Mouse (Mus musculus): Measurements from ENCODE around the gene Cnot1.

Gene Cnot1

DNA sequence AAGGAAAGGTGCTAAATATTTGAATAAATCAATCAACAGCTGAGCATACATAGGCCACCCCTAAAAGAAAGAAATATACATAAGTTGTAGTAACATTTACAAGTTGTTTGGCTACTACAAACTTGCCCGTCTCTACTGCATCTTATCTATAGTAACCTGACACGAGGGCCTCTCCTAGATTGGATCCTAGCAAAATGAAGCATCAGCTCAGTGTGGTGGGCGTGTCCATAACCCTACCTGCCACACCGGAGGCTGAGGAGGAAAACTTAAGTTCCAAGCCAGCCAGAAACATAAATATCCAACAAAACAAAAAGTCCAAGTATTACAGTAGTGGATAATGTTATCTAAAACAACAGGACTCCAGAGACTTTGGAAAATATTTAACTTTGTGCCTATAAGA is 79.6 kb downstream of the Cnot1 start:
- DNase-seq, result no peak

DNA sequence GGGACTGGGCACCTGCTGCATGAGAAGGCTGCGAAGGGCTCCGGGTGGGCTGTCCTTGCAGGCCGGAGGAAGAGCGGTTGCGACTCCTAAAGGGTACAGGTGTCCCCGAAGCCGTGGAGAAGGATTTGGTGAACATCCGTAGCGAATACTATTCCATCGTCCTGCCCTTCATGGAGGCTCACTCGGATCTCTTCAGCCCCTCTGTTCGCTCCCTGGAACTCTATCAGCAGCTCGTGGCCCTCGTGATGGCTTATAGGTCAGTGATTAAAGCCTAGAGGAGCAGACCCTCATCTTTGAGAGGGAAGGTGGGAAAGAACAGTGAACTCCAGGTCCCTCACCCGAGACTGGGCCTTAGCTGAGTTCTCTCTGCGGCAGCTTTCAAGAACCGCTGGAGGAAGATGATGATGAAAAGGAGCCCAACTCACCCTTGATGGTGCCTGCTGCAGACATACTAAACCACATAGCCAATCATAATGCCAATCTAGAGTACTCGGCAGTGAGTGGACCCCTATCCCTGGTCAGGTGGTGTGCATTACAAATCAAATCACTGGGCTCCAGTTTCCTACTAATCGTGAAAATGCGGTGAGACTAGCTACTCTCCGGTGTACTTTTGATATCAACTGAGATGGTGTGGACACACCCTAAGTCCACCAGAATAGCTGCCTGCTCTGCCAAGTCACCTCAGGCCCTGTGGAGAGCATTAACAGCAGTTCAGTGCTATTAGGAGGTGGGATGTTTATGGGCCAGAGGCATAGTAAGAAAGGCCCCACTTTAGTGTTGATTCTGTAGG is 90.5 kb downstream of the Cnot1 start:
- no peak for DNase-seq

DNA sequence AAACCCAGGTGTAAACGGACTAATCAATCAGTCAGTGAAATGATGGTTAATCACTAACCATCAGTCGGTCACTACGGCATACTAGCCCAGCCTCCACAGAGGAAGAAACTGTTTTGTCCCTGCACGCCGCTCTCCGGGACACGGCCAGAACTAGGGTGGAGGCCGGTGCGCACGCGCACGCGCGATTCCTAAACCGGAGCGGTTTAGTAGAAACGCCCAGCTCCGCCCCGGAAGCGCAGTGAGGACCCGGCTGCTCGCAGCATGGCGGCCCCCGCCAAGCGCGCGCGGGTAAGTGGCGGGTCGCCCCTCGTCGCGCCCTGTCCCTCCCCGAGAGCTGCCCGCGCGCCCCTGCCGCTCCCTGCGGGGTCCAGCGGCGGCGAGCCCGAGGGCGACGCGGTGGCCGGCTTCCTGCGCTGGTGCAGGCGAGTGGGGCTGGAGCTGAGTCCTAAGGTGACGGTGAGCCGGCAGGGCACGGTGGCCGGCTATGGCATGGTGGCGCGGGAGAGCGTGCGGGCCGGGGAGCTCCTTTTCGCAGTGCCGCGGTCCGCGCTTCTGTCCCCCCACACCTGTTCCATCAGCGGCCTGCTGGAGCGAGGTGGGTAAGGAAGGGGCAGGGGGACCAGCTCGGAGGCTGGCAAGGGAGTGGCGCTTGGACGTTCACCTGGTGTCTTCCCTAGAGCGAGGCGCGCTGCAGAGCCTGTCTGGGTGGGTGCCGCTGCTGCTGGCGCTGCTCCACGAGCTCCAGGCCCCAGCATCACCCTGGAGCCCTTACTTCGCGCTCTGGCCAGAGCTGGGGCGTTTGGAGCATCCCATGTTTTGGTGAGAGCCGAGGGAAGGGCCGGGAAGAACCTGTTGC is 91.4 kb downstream of the Cnot1 start, which contains the start of gene Setd6:
Setd6 (plus strand) TSS at position 206 of the 856 bp plus-strand sequence.
- DNase-seq, result peak; percentile 91 to 94

DNA sequence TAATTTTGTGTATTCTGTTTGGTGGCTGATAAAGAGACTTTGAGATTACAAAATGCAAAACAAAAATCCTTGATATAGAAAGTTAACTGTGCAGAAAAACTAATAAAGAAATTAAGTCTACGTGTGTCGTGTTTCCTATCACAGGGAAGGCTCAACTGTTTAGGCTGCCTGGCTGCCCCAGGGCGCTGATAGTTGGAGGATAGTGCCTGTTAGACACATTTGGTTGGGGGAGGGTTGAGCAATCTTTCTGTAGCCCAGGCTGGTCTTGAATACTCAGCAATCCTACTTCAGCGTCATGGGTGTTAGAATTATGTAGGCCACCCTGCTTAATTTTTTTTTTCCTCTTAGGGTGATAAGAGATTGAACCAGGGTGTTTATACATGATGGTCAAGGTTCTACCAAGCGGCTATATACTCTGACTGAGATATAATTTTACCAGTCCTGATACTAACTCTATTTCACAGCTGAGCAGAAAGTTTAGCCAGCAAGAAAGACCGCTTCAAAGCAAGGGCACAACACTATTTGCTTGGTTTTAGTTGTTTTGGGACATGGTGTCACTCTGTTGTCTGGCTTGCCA is 92.3 kb downstream of the Cnot1 start:
- no peak for DNase-seq

DNA sequence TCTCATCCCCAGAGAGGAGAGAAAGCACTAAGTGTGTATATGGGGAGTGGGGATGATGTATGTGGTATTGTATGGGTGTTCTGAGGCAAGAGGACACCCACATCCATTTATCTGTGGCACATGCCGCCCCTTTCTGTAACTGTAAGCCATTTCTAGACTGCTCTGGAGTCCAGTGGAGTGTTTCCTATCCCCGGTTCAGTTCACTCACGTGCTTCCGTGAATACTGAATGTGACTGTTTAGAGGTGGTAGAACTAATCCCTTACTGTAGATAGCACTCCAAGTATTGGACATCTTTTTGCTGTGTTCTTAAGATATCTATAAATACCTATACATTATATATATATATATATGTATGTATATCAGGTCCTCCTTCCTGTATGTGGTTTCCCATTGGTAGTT is 92.9 kb downstream of the Cnot1 start:
- no peak for DNase-seq

DNA sequence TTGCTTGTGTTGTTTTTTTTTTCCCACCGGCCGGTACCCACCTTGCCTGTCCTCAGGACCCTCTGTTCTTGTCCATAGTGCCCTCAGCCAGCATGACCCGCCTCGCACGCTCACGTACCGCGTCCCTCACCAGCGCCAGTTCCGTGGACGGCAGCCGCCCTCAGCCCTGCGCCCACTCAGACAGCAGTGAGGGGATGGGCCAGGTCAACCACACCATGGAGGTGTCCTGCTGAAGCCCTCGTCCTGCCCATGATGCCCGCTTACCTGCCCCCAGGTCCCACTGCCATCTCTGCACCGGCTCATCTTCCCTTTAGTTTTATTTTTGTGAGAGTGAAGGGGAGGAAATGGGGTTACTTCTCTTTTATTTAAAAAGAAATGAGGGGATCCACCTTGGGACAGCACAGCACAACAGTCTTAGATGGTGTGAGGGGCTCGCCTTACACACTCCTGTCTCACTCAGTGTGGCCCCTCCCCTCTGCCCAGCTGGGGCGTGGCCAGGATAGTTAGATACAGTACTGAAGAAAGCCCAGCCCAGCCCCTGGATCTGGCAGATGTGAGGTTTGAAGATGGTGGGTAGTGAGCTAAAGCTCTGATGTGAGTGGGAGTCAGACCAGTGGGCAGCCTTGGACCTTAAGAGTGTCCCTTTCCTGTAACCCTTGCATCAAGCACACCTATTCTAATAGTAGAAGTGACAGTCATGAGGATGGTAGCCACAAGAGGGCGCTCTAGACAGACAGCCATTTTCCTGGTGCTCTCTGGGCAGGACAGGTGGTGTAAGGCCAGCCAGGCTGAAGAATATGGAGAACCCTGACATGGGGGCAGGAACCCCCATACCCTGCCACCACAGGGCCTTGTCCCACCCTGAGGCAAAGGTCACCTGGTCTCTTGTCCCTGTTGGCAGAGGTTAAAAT is 93.9 kb downstream of the Cnot1 start:
- DNase-seq, result peak; percentile 72 to 88

DNA sequence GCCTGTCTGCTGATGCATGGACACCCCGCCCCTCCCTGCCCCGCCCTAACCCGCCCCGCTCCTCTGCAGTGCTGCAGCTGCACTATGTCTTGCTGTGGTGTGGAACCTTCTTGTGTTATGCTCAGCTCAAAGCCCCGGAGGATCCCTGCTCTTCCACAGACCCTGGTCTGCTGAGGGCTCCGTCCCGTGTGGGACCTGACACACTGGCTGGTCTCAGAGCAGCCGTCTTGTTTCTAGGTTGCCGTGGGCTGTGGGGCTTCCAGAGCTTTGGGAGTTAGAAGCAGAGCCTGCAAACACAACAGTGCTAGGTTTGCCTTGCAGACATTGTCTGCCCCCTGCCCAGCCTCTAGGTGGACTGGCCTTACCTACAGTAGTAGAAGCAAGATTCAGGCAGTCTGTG is 94.9 kb downstream of the Cnot1 start:
- no peak for DNase-seq

DNA sequence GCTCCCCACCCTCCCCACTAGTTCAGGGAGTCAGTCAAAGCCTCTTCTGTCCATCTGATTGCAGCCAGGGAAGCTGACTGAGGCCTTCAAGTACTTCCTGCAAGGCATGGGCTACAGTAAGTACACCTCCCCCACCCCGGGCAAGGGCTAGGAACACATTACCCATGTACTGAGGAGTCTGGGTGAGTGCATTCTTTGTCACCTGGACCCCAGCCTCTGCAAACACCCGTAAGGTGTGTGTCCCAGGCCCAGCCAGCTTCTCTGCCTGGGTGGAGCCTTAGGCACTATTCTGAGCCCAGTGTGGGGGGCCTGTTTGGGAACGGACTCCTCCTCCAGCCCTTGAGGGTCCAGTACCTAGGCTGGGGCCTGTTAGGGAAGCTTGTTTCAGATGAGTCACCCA is 96.2 kb downstream of the Cnot1 start:
- no peak for DNase-seq

DNA sequence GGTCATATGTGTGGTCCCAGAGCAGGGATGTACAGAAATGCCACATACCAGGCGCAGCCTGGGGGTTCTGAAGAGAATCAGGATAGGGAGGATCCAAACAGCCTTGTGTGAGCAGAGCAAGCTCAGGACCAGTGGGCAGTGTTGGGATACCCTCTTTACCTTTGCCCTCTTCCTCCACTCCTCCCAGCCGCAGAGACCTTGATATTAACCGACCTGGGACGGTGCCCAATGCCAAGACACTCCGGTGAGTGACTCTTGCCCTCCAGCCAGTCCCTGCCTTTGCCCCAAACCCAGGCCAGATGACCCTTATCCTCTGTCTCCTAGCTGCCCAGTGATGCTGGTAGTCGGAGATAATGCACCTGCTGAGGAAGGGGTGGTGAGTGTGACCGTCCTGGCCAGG is 97.7 kb downstream of the Cnot1 start:
- DNase-seq, result peak; percentile 58 to 72

DNA sequence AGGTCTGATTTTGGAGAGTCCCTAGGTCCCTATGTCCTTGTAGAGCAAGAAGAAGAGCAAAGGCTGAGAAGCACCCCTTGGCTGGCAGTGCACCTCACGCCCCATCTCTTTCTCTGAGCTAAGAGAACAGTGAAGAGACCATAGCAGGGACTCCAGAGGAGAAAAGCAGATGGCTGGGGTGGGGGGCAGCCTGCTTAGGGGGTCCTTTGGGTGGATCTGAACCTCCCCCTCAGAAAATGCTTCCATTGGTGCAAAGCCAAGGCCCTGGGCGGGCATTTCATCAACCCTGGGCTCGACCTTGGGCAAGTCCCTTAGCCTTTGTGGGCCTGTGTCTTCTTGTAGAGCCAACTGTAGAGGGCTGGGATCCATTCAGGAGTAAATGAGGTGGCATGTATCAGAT is 102.7 kb downstream of the Cnot1 start:
- DNase-seq, result no peak

DNA sequence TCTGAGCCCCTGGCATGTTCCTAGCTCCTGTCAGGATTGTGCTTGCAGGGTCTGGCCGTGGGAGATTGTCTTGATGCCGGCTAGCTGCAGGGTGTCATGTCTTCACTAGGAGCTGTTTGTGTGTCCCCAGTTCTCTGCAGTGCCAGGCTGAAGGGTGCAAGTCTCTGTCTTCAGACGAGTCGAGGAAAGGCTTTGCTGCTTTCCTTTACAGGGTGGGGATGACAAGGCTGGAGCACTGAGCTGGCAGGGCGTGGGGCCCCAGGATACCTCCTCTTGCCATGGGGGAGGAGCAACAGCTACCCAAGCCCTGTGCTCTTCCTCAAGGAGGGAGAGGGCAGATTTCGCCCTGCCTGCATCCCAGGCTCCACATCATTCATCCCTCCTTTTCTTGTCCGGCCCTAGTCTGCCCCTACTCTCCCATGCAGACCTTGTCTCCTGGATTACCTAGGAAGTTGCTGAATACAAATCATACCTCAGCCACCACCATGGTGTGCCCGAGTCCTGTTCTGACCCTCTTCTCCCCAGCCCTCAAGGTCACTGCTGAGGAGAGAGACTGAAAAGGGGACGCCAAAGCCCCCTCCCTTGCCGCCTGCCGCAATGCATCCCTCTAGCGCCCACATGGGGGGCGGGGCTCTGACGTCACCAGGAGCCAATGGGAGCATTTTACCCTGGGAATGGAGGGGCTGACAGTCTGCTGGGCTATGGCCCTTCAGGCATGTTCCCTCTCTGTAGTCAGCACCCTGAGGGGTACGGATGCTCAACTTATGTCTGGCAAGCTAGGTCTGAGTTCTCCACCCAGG is 103.6 kb downstream of the Cnot1 start:
- DNase-seq, result peak in 1 of 2 experiments; percentile 36

DNA sequence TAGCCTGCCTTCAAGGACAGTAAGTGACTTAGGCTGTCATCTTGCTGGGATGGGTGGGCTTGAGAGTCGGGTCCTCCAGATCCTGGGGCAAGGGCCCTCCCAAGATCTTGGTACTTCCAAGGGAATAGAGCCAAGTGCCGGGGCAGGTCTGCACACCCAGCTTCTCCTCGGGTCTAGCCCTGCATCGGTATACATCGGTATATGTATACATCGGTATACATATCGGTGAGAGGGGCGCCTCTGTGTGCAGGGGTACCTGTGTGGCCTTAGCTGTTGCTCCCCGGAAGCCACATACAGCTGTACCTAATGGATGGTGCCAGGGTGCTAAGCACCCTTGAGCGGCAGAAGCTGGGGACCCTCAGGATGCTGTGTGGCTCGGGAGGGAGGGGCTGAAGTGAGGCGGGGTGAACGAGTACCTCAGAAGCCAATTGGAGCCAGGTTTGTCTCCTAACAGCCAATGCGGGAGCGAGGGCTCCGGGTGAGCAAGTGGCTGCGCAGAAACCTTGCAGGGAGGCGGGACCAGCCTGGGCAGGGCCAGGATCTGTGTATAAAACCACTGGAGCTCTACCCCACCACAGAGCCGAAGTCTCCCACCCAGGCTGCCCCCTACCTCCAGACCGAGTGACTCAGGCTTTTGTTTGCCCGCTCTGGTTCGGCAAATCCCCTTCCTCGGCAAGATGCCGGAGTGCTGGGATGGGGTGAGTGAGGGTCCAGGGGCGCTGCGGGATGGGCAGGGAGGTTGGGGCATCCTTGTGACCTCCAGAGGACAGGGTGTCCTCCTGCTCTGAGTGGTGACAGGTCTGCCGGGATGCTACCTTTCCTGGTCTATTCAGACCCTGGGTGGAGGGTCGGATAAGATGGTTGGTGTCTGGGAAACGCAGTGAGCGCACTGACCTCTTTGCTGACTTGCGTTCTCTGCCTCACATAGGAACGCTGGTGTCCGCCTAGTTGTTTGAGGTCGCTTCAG is 104.5 kb downstream of the Cnot1 start:
- peak; percentile 73 to 77 for DNase-seq

DNA sequence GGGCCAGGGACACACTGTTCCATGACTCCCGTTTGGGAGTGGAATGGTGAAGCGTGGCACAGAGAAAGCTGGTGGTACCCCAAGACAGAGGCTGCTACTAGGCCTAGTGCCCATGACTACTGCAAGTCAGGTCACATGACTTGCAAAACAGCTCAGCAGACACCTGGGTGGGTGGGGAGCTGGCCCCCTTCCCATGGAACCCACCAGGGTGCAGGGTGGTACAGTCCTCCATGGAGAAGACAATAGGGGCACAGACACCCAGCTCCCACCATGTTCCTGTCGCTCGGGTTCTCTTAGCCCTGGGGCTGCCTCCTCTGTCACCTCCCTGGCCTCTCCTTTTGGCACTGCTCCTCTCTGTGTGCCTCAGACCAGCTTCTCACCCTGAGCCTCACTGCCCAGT is 105.5 kb downstream of the Cnot1 start:
- DNase-seq, result no peak

DNA sequence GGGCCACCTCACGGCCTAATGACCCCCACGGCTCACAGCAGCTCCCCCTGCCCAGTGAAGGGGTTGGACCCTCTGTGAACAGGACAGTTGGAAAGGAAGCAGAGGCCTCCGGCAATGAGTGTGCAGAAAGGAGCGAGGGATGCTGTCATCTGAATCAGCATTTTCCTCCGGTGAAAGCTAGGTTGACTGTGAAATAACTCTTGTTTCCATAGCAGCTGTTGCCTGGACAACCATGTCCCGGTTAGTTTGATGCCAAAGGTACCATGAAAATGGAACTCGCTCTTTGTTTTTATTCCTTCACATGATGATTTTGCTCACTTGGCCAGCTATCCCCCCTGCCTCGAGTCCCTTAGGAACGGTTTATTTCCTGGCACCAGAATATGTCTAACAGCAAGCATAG is 107.0 kb downstream of the Cnot1 start:
- no peak for DNase-seq

DNA sequence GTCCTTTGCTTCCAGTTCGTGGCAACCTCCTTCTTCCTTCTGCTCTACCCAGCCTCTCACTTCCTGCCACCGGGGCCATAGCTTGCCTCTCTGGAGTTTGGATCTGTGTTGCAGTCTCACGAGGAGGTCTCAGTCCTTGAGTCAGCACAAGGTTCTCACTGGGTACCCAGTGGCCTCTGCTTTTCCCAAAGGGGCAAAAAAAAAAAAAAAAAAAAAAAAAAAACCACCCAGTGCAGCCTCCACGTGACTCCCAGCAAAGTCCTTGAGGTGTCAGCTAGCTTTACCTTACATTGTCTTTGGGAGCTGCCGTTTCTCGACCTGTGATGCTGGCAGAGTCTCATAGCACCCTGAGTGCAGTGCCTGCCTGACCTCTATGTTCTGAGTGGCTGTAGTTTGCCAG is 109.1 kb downstream of the Cnot1 start:
- no peak for DNase-seq

DNA sequence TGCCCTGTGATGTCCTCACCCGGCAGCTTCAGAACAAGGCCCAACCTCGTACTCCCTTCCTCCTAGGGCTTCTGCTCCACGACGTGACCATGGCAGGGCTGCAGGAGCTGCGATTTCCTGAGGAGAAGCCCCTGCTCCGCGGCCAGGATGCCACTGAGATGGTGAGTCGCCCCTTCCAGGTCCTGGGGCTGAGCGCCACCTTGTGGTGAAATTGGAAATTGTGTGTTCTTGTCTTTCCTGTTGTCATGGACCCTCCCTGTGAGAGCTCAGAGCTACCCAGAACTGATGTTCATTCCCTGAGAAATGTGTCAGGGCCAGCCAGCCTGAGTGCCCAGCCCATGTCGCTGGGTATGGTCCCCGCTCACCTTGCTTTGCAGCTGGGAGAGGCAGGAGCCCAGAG is 110.1 kb downstream of the Cnot1 start:
- peak; percentile 56 to 89 for DNase-seq

DNA sequence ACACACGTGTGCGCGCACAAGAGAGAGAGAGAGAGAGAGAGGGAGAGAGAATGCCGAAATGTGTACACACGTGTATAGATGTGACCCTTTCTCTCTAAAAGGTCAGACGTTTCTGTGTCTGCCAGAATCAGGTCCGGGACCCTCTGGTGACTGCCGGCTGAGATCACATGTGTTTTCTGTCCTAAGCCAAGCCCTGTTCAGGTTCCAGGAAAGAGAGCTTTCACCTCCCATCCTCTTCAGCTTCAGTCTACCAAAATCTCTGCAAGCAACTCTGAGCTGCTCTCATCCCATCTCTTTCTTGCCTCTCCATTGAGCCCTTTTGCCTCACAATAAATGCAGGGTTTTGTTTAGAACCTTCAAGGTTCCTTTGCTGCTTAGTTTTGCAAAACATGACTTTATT is 110.6 kb downstream of the Cnot1 start:
- no peak for DNase-seq

DNA sequence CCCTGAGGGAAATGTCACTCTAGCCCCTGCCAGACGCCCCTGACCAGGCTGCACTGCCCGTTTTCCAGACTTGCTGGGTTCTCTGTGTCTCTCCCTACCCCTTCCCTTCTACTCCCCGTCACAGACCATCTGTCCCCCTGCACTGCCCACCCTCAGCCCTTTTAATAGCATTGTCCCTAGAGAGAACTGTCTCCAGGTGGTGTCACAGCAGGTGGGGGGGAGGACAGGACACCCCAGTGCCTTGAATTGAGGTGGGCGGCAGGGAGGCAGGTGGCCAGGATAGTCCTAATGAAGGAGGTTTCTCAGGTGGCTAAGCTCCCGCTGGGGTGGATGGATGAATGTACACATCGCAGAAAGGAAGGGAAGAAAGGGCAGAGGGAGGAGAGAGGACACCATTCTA is 112.6 kb downstream of the Cnot1 start:
- DNase-seq, result no peak

DNA sequence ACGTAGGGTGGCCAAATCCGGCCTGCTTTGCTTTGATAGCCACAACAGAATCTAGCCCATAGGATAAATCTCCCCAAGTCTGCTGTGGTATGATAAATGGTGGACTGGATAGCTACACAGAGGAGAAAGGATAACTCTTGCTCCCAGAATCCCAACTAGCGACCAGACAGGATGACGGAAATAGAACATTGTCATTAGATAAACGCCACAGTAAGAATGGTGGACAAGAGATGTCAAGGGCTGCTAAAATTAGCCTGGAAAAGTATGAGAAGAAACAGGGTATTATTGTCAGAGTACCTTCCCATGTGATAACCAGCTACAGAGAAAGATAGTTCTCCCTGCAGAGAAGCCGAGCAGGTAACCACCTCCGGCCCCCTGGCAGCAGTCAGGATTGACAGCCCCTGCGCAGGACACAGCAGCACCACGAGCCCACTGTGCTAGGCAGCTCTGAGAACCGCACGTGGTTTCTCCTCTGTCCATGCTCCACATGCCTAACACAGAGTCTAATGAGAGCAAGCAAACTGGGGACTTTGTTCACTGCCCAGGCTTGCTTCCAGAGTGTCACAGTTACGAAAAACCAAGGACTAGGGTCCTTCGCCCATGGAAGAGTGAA is 116.2 kb downstream of the Cnot1 start:
- peak in 1 of 2 experiments; percentile 31 for DNase-seq

DNA sequence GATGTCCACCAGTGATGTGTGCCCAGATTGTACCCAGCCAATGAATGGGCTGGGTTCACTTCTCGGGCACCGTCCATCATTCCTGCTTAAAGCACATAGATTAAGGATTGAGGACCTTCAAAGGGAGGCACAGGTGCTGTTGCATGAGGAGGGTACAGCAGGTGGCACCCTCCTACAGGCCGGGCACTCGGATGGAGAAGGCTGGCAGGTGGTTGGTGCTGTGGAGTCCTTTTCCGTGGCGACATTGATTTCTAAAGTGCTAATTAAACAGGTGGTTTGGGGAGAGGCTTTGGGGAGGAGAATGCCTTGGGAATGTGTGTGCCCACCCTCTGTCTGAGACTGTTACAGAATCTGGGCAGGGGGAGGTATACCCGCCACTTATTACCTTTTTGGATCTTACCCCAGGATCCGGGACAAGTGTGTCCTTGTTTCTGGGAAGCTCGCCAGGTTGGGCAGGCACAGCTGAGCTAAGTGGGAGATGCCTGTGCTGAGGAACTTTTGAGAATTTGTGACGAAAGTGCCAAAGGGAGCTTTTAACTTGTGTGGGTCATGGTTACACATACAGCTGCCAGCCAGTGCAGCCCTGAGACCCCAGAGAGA is 119.1 kb downstream of the Cnot1 start:
- peak in 1 of 2 experiments; percentile 34 for DNase-seq

All from kidney, postnatal 36 days (tissue).